Mouse (Mus musculus) G1E (cell line): ENCODE data around the gene Nop58. TPM values are rescaled to one million over a fixed set of nuclear protein-coding genes. Genes with fewer than 3 reads are reported as not detected.
A peak's percentile ranks its signal among the peaks of the same experiment; 100 is the strongest.
"Not testable (repeated sequence)": the region's sequence is repeated elsewhere in the genome, so short reads cannot be mapped to it uniquely, and the experiment has no call there.

Experiments
- ATAC-seq: 2 replicates; pipeline ENCODE4 v1.8.0; 2016; ENCODE audit warnings: mild to moderate bottlenecking; ENCODE audit not compliant: insufficient number of reproducible peaks, poor library complexity, low FRiP score, severe bottlenecking; ENCODE audit errors: extremely low read depth
- DNase-seq: peaks from one replicate; pipeline ENCODE4 v3.0.0; 2012; ENCODE audit warnings: low spot score
- H3K27me3 ChIP-seq: 2 replicates; pipeline ENCODE4 v1.6.1; 2012; ENCODE audit warnings: mild to moderate bottlenecking, low read length, inconsistent platforms; ENCODE audit not compliant: insufficient read depth
- H3K36me3 ChIP-seq: replicated peaks from 2 replicates; pipeline ENCODE3; 2012; ENCODE audit warnings: mild to moderate bottlenecking, inconsistent platforms
- H3K4me1 ChIP-seq: 2 replicates; pipeline ENCODE4 v1.6.1; 2012; ENCODE audit warnings: low read depth, low read length, inconsistent platforms, mixed read lengths; ENCODE audit not compliant: insufficient read depth
- H3K4me3 ChIP-seq: 2 replicates; pipeline ENCODE4 v1.5.1; 2012; ENCODE audit warnings: low read depth, mild to moderate bottlenecking, inconsistent platforms, low read length, moderate library complexity, mixed read lengths
- H3K9me3 ChIP-seq: replicated peaks from 2 replicates; pipeline ENCODE4 v1.6.1; 2012; ENCODE audit warnings: inconsistent platforms
- CTCF ChIP-seq: IDR thresholded peaks from 2 replicates; pipeline ENCODE4 v1.5.1; 2012; ENCODE audit warnings: low read depth, low read length, inconsistent platforms, mixed read lengths
- GATA1 ChIP-seq: IDR thresholded peaks from 2 replicates; pipeline ENCODE4 v1.6.1; 2012; ENCODE audit warnings: borderline replicate concordance, low read length, inconsistent platforms, mixed read lengths
- GATA2 ChIP-seq: IDR thresholded peaks from 2 replicates; pipeline ENCODE4 v1.6.1; 2012; ENCODE audit warnings: low read depth, low read length, inconsistent platforms, borderline replicate concordance
- POLR2AphosphoS5 ChIP-seq: IDR thresholded peaks from 2 replicates; pipeline ENCODE4 v1.6.1; 2012; ENCODE audit warnings: low read depth, low read length, inconsistent platforms; ENCODE audit not compliant: insufficient replicate concordance
- TAL1 ChIP-seq: conservative IDR thresholded peaks from 2 replicates; pipeline ENCODE4 v1.6.1; 2012; ENCODE audit warnings: low read depth, low read length, inconsistent platforms, mixed read lengths
- polyA plus RNA-seq: library from polyadenylated mRNA; stranded (reverse); fragments of >175 nt; gene quantifications from 2 replicates; pipeline ENCODE4 v1.2.3, GENCODE M21; 2012
- total RNA-seq, 2 experiments: library from RNA; stranded (forward) in 1 of 2; stranded (reverse) in 1 of 2; fragments of 200-1000 nt in 1 of 2; fragments of >200 nt in 1 of 2; fragmentation: Nextera tagmentation in 1 of 2; gene quantifications; 2 replicates each; pipeline ENCODE4 v1.2.3; 2014 to 2017

Gene Nop58
- total RNA-seq (2014; fragmentation: Nextera tagmentation): 536 and 646 TPM in 2 replicates
- 1,169 and 1,289 TPM in 2 replicates for total RNA-seq (2017)
- 147 and 228 TPM in 2 replicates for polyA plus RNA-seq

DNA sequence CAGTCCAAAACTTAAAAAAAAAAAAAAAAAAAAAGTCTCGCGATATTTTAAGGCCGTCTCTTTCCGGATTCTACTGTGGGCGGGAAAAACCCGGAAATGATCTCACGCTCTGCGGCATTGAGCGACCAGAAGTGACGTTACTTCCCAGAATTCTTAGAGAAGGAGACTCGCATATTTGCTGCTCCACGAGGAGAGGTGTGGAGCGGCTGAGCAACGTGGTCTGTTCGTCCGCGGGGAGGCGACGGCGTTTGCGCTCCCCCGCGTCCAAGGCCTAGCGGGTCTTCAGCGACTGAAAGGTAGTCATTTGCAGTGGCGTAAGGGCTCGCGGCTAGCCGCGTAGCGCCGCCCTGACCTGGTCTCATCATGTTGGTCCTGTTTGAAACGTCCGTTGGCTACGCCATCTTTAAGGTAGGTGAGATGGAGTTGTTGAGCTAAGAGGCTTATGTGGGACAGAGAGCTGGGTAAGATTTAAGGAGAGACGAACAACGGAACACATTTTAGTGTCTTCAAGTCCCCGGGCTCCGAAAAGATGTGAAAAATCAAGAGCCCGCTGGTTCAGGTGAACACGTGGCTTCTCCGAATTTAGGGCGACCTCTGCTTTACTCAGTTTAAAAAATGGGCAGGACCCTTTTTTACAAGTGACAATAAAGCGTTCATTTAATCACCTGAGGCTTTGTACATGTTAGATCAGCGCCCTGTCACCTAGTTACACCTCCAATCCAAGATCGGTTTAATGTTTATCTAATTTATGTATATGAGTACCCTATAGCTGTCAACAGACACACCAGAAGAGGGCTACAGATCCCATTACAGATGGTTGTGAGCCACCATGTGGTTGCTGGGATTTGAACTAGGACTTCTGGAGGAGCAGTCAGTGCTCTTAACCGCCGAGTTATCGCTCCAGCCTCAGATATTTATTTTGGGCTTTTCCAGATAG is at the start of gene Nop58:
TSS of gene Nop58 (plus strand) at position 153 of the 937 bp plus-strand sequence.
- H3K4me3 ChIP-seq: peak within 1 kb of the TSS; percentile 81
- H3K9me3 ChIP-seq: no peaks in the 10 kb centered on the region
- H3K36me3 ChIP-seq: peaks cover 38% of the 10 kb centered on the region
- no peaks in the 10 kb centered on the region for H3K27me3 ChIP-seq
- TF ChIP-seq CTCF: no peak
- no peak for TF ChIP-seq GATA1
- peak; percentile 59 for TF ChIP-seq POLR2AphosphoS5
- H3K4me1 ChIP-seq: peaks cover 29% of the 10 kb centered on the region
- peak; percentile 91 for ATAC-seq
- peak; percentile 91 for DNase-seq

DNA sequence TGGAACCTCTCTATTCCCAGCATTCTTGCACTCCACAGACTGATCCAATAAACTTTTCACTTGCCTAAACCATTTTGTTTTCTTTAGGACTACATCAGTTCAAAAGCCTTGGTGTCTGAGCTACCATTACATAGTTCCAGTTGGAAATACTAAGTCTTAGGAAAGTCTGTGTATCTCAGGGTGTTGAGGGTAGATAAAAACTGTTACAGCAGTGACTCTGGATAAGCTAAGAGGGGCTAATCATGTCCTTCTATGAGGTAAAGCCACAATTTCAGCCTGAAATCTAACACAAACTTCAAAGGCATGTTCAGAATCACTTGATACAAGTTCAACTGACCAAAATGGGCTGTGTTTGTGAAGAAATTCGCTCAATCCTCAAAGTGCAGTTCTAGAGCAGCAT is 48.4 kb upstream of the Nop58 start:
- DNase-seq: no peak
- no peak for ATAC-seq
- TF ChIP-seq TAL1 (no peak), GATA1 (no peak), POLR2AphosphoS5 (no peak), CTCF (no peak), GATA2 (no peak)

DNA sequence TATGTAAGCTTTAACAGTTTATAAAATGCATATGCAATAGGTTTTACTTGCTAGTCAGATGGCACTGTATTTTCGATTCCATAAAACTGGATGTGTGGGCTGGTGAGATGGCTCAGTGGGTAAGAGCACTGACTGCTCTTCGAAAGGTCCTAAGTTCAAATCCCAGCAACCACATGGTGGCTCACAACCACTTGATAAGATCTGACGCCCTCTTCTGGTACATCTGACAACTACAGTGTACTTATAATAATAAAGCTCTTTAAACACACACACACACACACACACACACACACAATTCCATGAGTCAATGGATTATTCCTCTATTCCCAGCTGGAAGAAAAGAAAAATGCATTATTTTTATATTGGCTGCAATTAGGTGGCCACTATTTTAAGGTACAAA is 46.4 kb upstream of the Nop58 start:
- ATAC-seq: no peak
- no peak overlapping the region for H3K4me3 ChIP-seq
- H3K4me1 ChIP-seq: peaks cover 45% of the 10 kb centered on the region
- no peaks in the 10 kb centered on the region for H3K9me3 ChIP-seq
- H3K27me3 ChIP-seq: no peaks in the 10 kb centered on the region
- peaks cover 27% of the 10 kb centered on the region for H3K36me3 ChIP-seq
- DNase-seq: no peak
- TF ChIP-seq GATA1 (no peak), TAL1 (no peak), CTCF (no peak), GATA2 (no peak), POLR2AphosphoS5 (no peak)

More for the DNA sequence above, 48.4 kb upstream of the Nop58 start:
- Histone ChIP-seq H3K36me3 (peaks cover 20% of the 10 kb centered on the region), H3K4me1 (peaks cover 39% of the 10 kb centered on the region), H3K4me3 (no peak overlapping the region), H3K9me3 (no peaks in the 10 kb centered on the region), H3K27me3 (no peaks in the 10 kb centered on the region)

DNA sequence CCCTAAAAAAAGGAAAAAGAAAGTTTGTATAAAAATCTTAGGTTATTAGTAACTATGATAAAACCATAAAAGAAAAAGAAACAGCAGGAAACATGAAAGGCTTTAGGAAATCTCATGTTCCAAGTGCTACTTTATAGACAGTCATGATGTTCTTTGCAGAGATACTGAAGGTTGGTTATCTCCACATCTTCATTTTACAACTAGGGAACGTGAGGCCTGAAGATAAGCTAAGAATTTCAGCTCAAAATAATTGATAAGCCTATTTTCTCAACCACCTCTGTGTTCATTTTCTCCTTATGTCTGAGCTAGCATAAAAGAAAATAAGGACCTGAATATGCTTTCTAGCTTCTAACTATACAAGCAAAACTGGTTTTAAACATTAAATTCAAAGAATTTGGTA is 42.3 kb upstream of the Nop58 start:
- ATAC-seq (peak; percentile 82), DNase-seq (no peak)
- peaks cover 41% of the 10 kb centered on the region for H3K4me1 ChIP-seq
- no peaks in the 10 kb centered on the region for H3K9me3 ChIP-seq
- 0 out of 2 replicates have a peak, but pooled peaks have one; percentile 49 for TF ChIP-seq GATA2
- TF ChIP-seq TAL1: peak; percentile 69
- TF ChIP-seq GATA1: no peak
- H3K36me3 ChIP-seq: peaks cover 55% of the 10 kb centered on the region
- no peak overlapping the region for H3K4me3 ChIP-seq
- no peaks in the 10 kb centered on the region for H3K27me3 ChIP-seq

DNA sequence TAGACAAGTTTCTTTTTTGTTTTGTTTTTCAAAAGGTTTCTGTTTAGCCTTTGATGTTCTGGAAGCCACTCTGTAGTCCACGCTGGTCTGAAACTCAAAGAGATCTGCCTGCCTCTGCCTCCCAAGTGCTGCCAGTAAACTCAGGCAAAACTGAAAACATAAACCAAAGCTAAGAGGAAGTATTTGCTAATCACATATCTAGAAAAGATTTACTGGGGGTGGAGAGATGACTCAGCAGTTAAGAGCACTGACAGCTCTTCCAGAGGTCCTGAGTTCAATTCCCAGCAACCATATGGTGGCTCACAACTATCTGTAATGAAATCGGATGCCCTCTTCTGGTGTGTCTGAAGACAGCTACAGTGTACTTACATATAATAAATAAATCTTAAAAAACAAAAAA is 38.3 kb upstream of the Nop58 start:
- H3K36me3 ChIP-seq: peaks cover 62% of the 10 kb centered on the region

DNA sequence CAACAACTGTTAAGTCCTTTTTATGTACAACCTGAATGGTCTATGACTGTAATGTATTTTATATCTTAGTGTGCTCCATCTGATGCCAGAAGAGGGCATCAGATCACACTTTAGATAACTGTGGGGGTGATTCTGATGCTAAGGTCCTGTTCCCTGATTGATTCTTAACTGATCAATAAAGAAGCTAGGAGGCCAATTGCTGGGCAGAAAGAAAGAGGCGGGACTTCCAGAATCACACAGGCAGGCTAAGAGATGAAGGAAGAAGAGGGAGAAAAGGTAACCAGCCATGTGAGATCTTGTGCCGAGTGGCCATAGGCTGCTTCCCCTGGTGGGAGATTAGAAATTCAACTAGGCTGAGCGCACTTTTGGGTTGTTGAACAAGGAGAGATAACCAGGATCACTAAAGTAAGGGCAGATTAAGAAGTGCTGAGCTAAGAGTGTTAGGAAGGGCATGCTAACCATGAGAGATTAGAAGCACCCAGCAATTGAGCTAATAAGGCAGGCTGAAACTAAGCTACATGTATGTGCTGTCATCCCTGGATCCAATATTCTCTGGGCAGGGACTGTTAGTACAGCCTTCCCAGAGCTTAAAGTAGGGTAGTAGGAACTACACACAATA is 33.5 kb upstream of the Nop58 start:
- Histone ChIP-seq H3K27me3 (no peaks in the 10 kb centered on the region), H3K9me3 (no peaks in the 10 kb centered on the region), H3K36me3 (peaks cover 70% of the 10 kb centered on the region), H3K4me3 (no peak overlapping the region), H3K4me1 (peaks cover 20% of the 10 kb centered on the region)
- ATAC-seq (no peak), DNase-seq (no peak)
- no peak for TF ChIP-seq TAL1
- TF ChIP-seq CTCF: no peak
- no peak for TF ChIP-seq GATA1
- no peak for TF ChIP-seq POLR2AphosphoS5
- no peak for TF ChIP-seq GATA2

More for the DNA sequence above, 38.3 kb upstream of the Nop58 start:
- H3K27me3 ChIP-seq, H3K9me3 ChIP-seq, ATAC-seq, DNase-seq, H3K4me3 ChIP-seq: not testable (repeated sequence)
- peaks cover 32% of the 10 kb centered on the region for H3K4me1 ChIP-seq
